Mouse (Mus musculus) forebrain, postnatal 0 days (tissue): ENCODE results near the gene Cacna1d. TPM values are rescaled to one million over a fixed set of nuclear protein-coding genes. Genes with fewer than 3 reads are reported as not detected.

Experiments
- ATAC-seq: fragments of 200-750 bp; cut with Nextera tagmentation; 2 replicates; pipeline ENCODE4 v1.8.0; 2017; ENCODE audit warnings: mild to moderate bottlenecking, moderate library complexity
- DNase-seq: peaks from one replicate; pipeline ENCODE4 v3.0.0-alpha.2; 2015
- H3K27ac ChIP-seq: fragments of 300-500 bp; sonication (generic); 2 replicates; pipeline ENCODE4 v1.5.1; 2014; ENCODE audit warnings: low read depth, mild to moderate bottlenecking, antibody characterized with exemption, low read length, moderate library complexity, mixed read lengths
- H3K27me3 ChIP-seq: fragments of 300-500 bp; sonication (generic); 2 replicates; pipeline ENCODE4 v1.6.1; 2014; ENCODE audit warnings: mild to moderate bottlenecking, low read length, mixed read lengths; ENCODE audit not compliant: insufficient read depth
- H3K36me3 ChIP-seq: fragments of 300-500 bp; sonication (generic); 2 replicates; pipeline ENCODE4 v1.6.1; 2014; ENCODE audit warnings: mild to moderate bottlenecking, moderate library complexity; ENCODE audit not compliant: insufficient read depth
- H3K4me1 ChIP-seq: fragments of 300-500 bp; sonication (generic); 2 replicates; pipeline ENCODE4 v1.6.1; 2014; ENCODE audit warnings: antibody characterized with exemption; ENCODE audit not compliant: insufficient read depth
- H3K4me2 ChIP-seq: fragments of 300-500 bp; sonication (generic); 2 replicates; pipeline ENCODE4 v1.6.1; 2014; ENCODE audit warnings: low read depth, mild to moderate bottlenecking, moderate library complexity
- H3K4me3 ChIP-seq: fragments of 300-500 bp; sonication (generic); 2 replicates; pipeline ENCODE4 v1.5.1; 2014; ENCODE audit warnings: low read depth, low read length, mixed read lengths
- H3K9ac ChIP-seq: fragments of 300-500 bp; sonication (generic); 2 replicates; pipeline ENCODE4 v1.6.1; 2014; ENCODE audit warnings: mild to moderate bottlenecking
- H3K9me3 ChIP-seq: fragments of 300-500 bp; sonication (generic); 2 replicates; pipeline ENCODE4 v1.6.1; 2016; ENCODE audit warnings: low read length
- CTCF ChIP-seq: sonication (generic); IDR thresholded peaks from 2 replicates; pipeline ENCODE4 v1.5.1; 2016; ENCODE audit warnings: antibody characterized with exemption, control low read depth, low read depth
- WGBS: fragments of 180-500 bp; shearing (Covaris S2); extraction: QIAGEN DNeasy Blood & Tissue Kit; methylation state at CpG from one replicate; pipeline ENCODE4 v1.1.7; 2014; 5-methylcytosine and 5-hydroxymethylcytosine counted together
- polyA plus RNA-seq: library from polyadenylated mRNA; unstranded; fragments of >200 nt; fragmentation: Nextera tagmentation; extraction: Ambion mirVana; gene quantifications from 2 replicates; pipeline ENCODE4 v1.2.1, GENCODE M21; 2015
- total RNA-seq: library from RNA; depleted of rRNA; stranded (reverse); fragments of >200 nt; gene quantifications from 2 replicates; pipeline ENCODE4 v1.2.3, GENCODE M21; 2014

Gene Cacna1d
- total and polyA plus RNA-seq, 2 experiments from 2014 or later, result 7.2 to 31.3 TPM

DNA sequence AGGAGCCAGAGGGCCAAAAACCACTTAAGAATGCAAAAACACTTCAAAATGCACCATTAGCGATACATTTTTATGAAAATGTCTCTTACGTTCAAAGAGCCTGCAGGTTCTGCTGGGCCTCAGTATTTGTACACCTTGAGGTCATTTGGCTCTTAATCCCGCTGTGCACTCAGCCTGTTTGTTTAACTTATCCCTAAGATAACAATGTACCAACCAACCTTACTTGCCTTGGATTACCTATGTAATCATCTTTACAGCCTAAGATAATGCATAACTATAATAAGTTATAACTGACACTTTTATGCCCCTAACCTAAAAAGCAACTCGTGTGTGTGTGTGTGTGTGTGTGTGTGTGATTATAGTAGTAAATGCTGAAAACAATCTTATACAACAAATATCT, 411.5 kb downstream of the Cacna1d start:
- Histone ChIP-seq H3K27me3 (no peaks in the 10 kb centered on the region), H3K9me3 (no peaks in the 10 kb centered on the region), H3K4me1 (no peaks in the 10 kb centered on the region), H3K36me3 (peaks cover 15% of the 10 kb centered on the region; the same call in 1 of the 2 replicates), H3K4me2 (no peak overlapping the region), H3K9ac (no peak overlapping the region), H3K27ac (no peak overlapping the region), H3K4me3 (no peak overlapping the region)
- no peak for DNase-seq
- 85% methylated on average over 4 of the region's 4 CpGs for WGBS
- TF ChIP-seq CTCF, result no peak
- no peak for ATAC-seq

- Histone ChIP-seq H3K9me3 (no peaks in the 10 kb centered on the region), H3K4me3 (no peak overlapping the region), H3K4me1 (no peaks in the 10 kb centered on the region), H3K9ac (no peak overlapping the region), H3K27ac (no peak overlapping the region), H3K36me3 (peaks cover 28% of the 10 kb centered on the region), H3K4me2 (no peak overlapping the region), H3K27me3 (no peaks in the 10 kb centered on the region)
- no peak for TF ChIP-seq CTCF
- 83% methylated on average over 15 of the region's 15 CpGs for WGBS
- ATAC-seq, result no peak
- no peak for DNase-seq
These were observed 413.0 kb downstream of the Cacna1d start for GRCm38 (mm10) chr14:30078115-30078808.

- H3K9me3 ChIP-seq, result no peaks in the 10 kb centered on the region
- no peak for TF ChIP-seq CTCF
- no peak overlapping the region for H3K9ac ChIP-seq
- H3K27me3 ChIP-seq, result no peaks in the 10 kb centered on the region
- ATAC-seq, result no peak
- no peaks in the 10 kb centered on the region for H3K4me1 ChIP-seq
- no peak overlapping the region for H3K4me3 ChIP-seq
- WGBS, result 49% methylated on average over 7 of the region's 7 CpGs
- H3K36me3 ChIP-seq, result peaks cover 47% of the 10 kb centered on the region
- H3K27ac ChIP-seq, result no peak overlapping the region
- H3K4me2 ChIP-seq, result no peak overlapping the region
- DNase-seq, result no peak
These were observed 415.9 kb downstream of the Cacna1d start for GRCm38 (mm10) chr14:30075268-30075887.

DNA sequence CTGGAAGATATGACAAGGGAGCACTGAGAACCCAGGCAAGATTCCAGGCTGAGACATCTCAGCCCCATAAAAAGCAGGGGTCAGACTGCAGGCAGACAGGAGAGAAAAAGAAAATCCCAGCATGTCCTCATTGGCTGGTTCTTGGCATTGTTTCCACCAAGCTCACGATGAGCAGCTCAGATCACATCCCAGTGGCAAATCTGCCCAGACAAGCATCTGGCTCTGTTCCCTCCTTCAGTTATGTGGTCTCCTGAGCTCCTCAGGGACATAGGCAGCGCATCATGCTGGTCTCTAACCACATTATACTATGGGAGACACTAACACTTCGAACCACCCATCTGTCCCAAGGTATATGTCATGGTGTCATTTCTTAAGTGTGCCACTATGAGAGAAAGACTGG, 422.7 kb downstream of the Cacna1d start:
- H3K4me2 ChIP-seq, result no peak overlapping the region
- no peak overlapping the region for H3K9ac ChIP-seq
- 68% methylated on average over 3 of the region's 3 CpGs for WGBS
- H3K9me3 ChIP-seq, result no peaks in the 10 kb centered on the region
- no peak overlapping the region for H3K4me3 ChIP-seq
- peaks cover 37% of the 10 kb centered on the region for H3K36me3 ChIP-seq
- TF ChIP-seq CTCF, result no peak
- H3K4me1 ChIP-seq, result no peaks in the 10 kb centered on the region
- DNase-seq, result no peak
- ATAC-seq, result no peak
- no peaks in the 10 kb centered on the region for H3K27me3 ChIP-seq
- H3K27ac ChIP-seq, result no peak overlapping the region

GRCm38 (mm10) chr14:30066752-30067151, 424.5 kb downstream of the Cacna1d start:
- H3K4me1 ChIP-seq, result no peaks in the 10 kb centered on the region
- H3K9ac ChIP-seq, result no peak overlapping the region
- no peaks in the 10 kb centered on the region for H3K9me3 ChIP-seq
- H3K4me3 ChIP-seq, result no peak overlapping the region
- no peak overlapping the region for H3K4me2 ChIP-seq
- H3K36me3 ChIP-seq, result peaks cover 22% of the 10 kb centered on the region
- no peak overlapping the region for H3K27ac ChIP-seq
- ATAC-seq (no peak), DNase-seq (no peak)
- no peak for TF ChIP-seq CTCF
- H3K27me3 ChIP-seq, result no peaks in the 10 kb centered on the region
- WGBS, result 91% methylated on average over 12 of the region's 12 CpGs

- Histone ChIP-seq H3K27ac (no peak overlapping the region), H3K9ac (no peak overlapping the region), H3K27me3 (no peaks in the 10 kb centered on the region), H3K9me3 (no peaks in the 10 kb centered on the region), H3K4me1 (no peaks in the 10 kb centered on the region), H3K36me3 (peaks cover 9% of the 10 kb centered on the region; the same call in 1 of the 2 replicates), H3K4me2 (no peak overlapping the region), H3K4me3 (no peak overlapping the region)
- 83% methylated on average over 2 of the region's 2 CpGs for WGBS
- DNase-seq, result no peak
- ATAC-seq, result no peak
- no peak for TF ChIP-seq CTCF
These were observed 426.4 kb downstream of the Cacna1d start for GRCm38 (mm10) chr14:30064864-30065263.

DNA sequence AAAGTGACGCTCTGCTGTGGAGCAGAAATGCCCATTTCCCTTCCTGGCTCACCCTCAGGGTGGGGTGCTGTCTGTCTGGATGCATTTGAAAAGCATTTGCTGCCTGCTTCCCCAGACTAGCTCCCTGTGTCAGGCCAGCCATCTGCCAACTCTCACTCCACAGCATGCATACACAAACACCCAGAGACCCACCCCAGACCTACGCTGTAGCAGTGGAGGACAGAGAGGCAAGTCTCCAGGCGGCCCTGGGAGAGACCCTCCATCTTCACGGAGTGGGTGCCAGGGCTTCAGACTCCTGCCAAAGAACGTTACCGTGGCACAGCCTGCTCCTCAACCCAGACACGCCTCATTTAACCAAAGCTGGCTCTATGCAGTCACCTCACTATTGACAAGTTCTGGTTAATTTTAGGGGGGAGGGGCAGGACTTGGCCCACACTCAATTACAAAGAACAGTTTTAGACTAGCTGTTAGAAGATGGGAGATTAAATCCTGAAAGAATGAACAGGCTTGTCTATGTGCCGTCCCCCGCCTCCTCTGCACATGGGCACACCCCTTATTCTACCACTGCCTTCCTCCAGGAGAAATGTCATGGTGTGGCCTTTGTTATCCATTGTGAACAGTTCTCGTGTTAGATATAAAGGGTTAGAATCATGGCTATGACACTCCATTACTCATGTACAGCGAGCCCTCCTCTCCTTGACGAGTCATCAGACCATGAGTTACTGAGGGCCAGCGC, 435.1 kb downstream of the Cacna1d start:
- peak overlapping the region; percentile 64; the same call in 1 of the 2 replicates for H3K27ac ChIP-seq
- no peaks in the 10 kb centered on the region for H3K9me3 ChIP-seq
- DNase-seq (peak; percentile 78), ATAC-seq (peak; percentile 94)
- H3K4me3 ChIP-seq, result no peak overlapping the region
- H3K36me3 ChIP-seq, result peaks cover 11% of the 10 kb centered on the region
- TF ChIP-seq CTCF, result no peak
- H3K4me1 ChIP-seq, result peaks cover 10% of the 10 kb centered on the region
- 0 out of 2 replicates have a peak overlapping the region, but pooled peaks have one; percentile 10 for H3K4me2 ChIP-seq
- no peaks in the 10 kb centered on the region for H3K27me3 ChIP-seq
- no peak overlapping the region for H3K9ac ChIP-seq
- 26% methylated on average over 13 of the region's 13 CpGs for WGBS
